Mouse (Mus musculus): ENCODE measurements around the gene Cd72. TPM values are rescaled to one million over a fixed set of nuclear protein-coding genes. Genes with fewer than 3 reads are reported as not detected.
A peak's percentile ranks its signal among the peaks of the same experiment; 100 is the strongest.

Gene Cd72
- polyA plus RNA-seq, 1 experiment from 2014 or later: 5.2 TPM

DNA sequence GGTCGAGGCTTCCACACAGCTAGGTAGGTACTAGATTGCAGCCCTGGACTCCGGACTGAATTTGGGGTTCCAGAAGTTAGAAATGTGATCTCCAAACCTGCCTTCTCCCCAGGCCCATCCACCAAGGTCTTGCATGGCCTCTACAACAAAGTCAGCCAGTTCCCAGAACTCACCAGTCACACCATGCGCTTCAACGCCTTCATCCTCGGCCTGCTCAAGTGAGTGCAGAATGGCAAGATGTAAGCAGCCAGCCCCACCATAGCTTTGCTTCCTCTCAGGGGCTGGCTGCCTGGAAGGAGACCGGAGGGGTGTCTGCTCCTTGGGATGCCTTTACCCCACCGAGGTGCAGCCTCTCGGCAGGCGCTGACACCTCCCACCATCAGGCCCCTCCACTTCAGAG lies 30.4 kb downstream of the Cd72 start:
- Histone ChIP-seq H3K36me3 (peaks cover 30% of the 10 kb centered on the region), H3K27me3 (replicated peaks) (peaks cover 17% of the 10 kb centered on the region), H3K4me3 (replicated peaks) (no peak overlapping the region), H3K27ac (no peak overlapping the region), H3K9ac (no peak overlapping the region), H3K4me2 (no peak overlapping the region), H3K4me1 (peaks cover 29% of the 10 kb centered on the region), H3K9me3 (no peaks in the 10 kb centered on the region)
- no peak for ATAC-seq (ENCODE audit: insufficient read depth, low FRiP score, low read depth)
- WGBS: 76% methylated on average over 9 of the region's 9 CpGs

DNA sequence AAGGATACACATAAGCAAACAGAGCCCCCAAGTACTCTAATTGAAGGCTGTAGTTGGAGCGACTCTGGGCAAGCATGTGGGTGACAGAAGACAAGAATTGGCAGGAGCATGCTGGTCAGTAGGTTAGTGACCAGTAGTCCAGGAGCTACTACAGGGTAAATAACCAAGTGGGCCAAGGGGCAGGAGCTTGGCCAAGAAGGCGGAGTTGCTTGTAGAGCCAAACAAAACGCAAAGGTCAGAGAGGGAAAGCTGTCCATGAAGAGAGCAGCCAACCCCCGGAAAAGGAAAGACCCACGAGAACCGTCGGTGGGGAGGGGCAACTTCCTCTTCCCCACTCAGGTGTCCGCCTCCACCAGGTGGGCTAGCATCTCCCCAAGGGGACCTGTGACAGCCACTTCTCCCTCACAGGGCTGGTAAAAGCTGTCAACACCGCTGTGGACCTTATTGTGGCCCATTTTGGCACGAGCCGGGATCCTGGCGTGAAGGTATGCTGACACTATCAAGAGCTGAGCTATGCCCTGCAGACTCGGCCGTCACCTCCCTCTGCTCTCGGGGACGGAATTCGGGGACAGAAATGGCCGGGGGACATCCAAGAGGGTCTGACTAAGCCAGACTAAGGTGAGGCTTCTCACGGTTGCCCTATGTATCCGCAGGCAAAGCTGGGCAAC lies 31.0 kb downstream of the Cd72 start:
- Histone ChIP-seq H3K27ac (no peak overlapping the region), H3K9ac (no peak overlapping the region), H3K27me3 (replicated peaks) (peaks cover 17% of the 10 kb centered on the region), H3K4me2 (no peak overlapping the region), H3K4me1 (peaks cover 23% of the 10 kb centered on the region), H3K36me3 (peaks cover 30% of the 10 kb centered on the region), H3K4me3 (replicated peaks) (no peak overlapping the region), H3K9me3 (no peaks in the 10 kb centered on the region)
- no peak for ATAC-seq (ENCODE audit: insufficient read depth, low FRiP score, low read depth)
- WGBS: 85% methylated on average over 20 of the region's 20 CpGs

DNA sequence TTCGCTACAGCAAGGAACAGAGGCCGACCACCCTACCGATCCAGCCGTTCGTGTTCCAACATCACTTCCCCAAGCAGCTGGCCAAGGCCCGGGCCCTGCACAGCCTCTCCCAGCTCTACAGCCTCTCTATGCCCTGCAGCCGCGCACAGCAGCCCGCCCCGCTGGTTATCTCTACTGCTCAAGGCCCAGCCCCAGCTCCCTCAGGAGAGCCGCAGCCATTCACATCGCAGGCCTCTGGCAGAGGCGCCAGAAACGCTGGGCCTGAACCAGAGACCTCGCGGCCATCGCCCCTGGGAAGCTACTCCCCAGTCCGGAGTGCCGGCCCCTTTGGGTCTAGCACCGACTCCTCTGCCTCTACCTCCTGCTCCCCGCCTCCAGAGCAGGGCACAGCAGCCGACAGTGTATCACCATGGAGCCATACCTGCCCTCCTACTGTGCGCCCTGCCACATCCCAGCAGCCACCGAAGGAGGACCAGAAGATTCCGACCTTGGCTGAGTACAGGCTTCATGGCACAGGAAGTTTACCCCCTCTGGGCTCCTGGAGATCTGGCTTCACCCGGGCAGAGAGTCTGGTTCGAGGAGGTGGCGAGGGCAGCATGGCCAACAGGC lies 32.7 kb downstream of the Cd72 start:
- H3K27me3 ChIP-seq (replicated peaks): peaks cover 8% of the 10 kb centered on the region
- H3K4me2 ChIP-seq: no peak overlapping the region
- H3K4me1 ChIP-seq: peaks cover 13% of the 10 kb centered on the region
- 73% methylated on average over 28 of the region's 28 CpGs for WGBS
- H3K27ac ChIP-seq: no peak overlapping the region
- H3K4me3 ChIP-seq (replicated peaks): no peak overlapping the region
- peaks cover 32% of the 10 kb centered on the region for H3K36me3 ChIP-seq
- H3K9me3 ChIP-seq: no peaks in the 10 kb centered on the region
- no peak for ATAC-seq (ENCODE audit: insufficient read depth, low FRiP score, low read depth)
- H3K9ac ChIP-seq: no peak overlapping the region

DNA sequence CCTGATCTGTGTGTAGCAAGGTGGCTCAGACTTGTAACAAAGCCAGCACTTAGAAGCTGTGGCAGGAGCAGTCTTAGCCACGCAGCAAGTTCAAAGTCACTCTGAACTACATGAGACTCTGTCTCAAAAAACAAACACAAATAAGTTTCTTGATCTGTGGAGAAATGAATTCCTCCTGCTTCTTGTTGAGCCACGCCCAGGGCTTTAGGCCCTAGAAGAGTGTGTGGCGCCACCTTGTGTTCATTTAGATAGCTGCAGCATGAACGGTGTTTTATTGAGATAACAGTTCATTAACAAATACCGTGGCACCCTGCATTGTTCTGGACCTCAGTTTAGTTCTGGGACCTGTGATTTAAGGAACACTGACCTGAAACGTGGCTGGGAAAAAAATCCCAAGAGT lies 34.1 kb downstream of the Cd72 start:
- no peak for ATAC-seq (ENCODE audit: insufficient read depth, low FRiP score, low read depth)
- Histone ChIP-seq H3K27ac (0 out of 2 replicates have a peak overlapping the region, but pooled peaks have one; percentile 21), H3K4me2 (no peak overlapping the region), H3K4me3 (replicated peaks) (no peak overlapping the region), H3K36me3 (peaks cover 45% of the 10 kb centered on the region), H3K9ac (no peak overlapping the region), H3K4me1 (peaks cover 8% of the 10 kb centered on the region; the same call in 1 of the 2 replicates), H3K9me3 (no peaks in the 10 kb centered on the region), H3K27me3 (replicated peaks) (no peaks in the 10 kb centered on the region)
- WGBS: 4% methylated on average over 6 of the region's 6 CpGs

DNA sequence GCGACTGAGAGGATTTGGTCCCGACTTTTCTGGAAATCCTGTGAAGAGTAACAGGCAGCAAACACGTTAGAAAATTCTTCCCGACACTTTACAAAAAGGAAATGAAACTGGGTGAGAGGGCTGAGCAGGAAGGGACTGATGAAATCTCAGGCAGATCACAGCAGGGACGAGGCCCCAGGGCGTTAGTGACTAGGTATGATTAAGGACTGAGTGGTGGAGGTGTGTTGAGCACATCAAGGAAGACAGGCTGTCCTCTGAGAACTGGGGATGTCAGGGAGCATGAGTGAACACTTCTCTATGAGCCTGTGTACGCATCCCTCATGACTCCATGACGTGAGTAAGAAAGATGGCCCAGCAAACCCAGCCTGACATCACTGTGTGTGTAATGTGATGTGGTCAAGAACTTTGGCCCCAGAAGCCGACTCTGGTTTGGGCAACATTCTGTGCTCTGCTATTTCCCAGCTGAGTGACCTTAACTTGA lies 34.6 kb downstream of the Cd72 start:
- Histone ChIP-seq H3K27ac (peak overlapping the region; percentile 21; the same call in 1 of the 2 replicates), H3K9ac (no peak overlapping the region), H3K9me3 (no peaks in the 10 kb centered on the region), H3K4me2 (no peak overlapping the region), H3K4me1 (0 out of 2 replicates have a peak, but pooled peaks cover 6% of the 10 kb centered on the region), H3K27me3 (replicated peaks) (no peaks in the 10 kb centered on the region), H3K36me3 (peaks cover 44% of the 10 kb centered on the region), H3K4me3 (replicated peaks) (no peak overlapping the region)
- 62% methylated on average over 9 of the region's 9 CpGs for WGBS
- ATAC-seq (ENCODE audit: insufficient read depth, low FRiP score, low read depth): no peak

DNA sequence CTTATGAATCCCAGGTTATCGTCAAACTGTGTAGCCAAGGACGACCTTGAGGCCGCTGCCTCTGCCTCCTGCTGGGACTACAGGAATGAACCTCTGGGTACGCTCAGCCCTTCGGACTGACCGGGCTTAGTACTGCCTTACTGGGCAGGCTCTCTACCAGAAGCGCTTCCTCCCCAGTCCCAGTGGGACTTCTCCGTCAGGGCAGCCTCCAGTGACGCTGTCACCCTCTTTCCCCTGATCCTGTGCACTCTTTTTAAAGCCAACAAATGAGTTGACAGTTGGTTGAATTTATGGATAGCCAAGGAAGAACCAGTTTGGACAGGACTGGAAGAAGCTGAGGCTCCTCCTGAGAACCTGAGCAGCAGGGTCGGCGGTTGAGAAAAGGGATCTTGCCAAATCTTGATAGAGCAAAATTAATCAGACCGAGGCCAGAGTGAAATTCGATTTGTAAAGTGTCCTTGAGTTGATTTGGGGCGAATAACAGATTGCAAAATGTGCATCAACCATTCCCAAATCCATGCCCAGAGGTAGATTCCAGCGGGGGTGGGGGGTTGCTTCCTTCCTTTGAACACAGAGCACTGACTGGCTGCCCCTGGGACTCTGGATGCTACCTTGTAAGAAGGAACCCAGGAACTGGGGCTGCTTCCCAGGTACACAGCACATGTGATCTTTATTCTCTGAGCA lies 35.3 kb downstream of the Cd72 start:
- peaks cover 39% of the 10 kb centered on the region for H3K36me3 ChIP-seq
- H3K4me1 ChIP-seq: 0 out of 2 replicates have a peak, but pooled peaks cover 6% of the 10 kb centered on the region
- H3K4me2 ChIP-seq: no peak overlapping the region
- H3K27me3 ChIP-seq (replicated peaks): no peaks in the 10 kb centered on the region
- H3K4me3 ChIP-seq (replicated peaks): no peak overlapping the region
- no peaks in the 10 kb centered on the region for H3K9me3 ChIP-seq
- H3K9ac ChIP-seq: no peak overlapping the region
- 62% methylated on average over 15 of the region's 15 CpGs for WGBS
- ATAC-seq (ENCODE audit: insufficient read depth, low FRiP score, low read depth): no peak
- H3K27ac ChIP-seq: peak overlapping the region; percentile 21; the same call in 1 of the 2 replicates

DNA sequence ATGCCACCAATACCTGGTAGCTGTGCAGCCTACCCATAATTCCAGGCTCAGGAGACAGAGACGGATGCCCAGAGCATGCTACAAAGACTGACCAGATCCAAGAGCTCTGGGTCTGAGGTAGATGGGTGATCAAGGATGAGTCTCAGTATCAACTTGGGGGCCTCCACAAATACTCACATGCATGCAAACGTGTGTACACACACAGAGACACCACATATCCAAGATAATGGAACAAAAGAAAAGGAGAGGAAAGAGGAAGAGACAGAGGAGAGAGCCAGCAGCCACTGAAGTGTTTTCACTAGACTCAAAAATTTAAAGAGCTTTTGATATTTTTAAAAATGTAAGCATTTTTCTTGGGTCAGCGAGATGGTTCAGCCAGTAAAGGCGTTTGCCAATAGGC lies 36.0 kb downstream of the Cd72 start:
- ATAC-seq (ENCODE audit: insufficient read depth, low FRiP score, low read depth): no peak
- Histone ChIP-seq H3K4me1 (0 out of 2 replicates have a peak, but pooled peaks cover 6% of the 10 kb centered on the region), H3K4me2 (no peak overlapping the region), H3K27me3 (replicated peaks) (no peaks in the 10 kb centered on the region), H3K4me3 (replicated peaks) (no peak overlapping the region), H3K9ac (no peak overlapping the region), H3K9me3 (no peaks in the 10 kb centered on the region), H3K36me3 (peaks cover 33% of the 10 kb centered on the region), H3K27ac (no peak overlapping the region)
- 78% methylated on average over 4 of the region's 4 CpGs for WGBS

DNA sequence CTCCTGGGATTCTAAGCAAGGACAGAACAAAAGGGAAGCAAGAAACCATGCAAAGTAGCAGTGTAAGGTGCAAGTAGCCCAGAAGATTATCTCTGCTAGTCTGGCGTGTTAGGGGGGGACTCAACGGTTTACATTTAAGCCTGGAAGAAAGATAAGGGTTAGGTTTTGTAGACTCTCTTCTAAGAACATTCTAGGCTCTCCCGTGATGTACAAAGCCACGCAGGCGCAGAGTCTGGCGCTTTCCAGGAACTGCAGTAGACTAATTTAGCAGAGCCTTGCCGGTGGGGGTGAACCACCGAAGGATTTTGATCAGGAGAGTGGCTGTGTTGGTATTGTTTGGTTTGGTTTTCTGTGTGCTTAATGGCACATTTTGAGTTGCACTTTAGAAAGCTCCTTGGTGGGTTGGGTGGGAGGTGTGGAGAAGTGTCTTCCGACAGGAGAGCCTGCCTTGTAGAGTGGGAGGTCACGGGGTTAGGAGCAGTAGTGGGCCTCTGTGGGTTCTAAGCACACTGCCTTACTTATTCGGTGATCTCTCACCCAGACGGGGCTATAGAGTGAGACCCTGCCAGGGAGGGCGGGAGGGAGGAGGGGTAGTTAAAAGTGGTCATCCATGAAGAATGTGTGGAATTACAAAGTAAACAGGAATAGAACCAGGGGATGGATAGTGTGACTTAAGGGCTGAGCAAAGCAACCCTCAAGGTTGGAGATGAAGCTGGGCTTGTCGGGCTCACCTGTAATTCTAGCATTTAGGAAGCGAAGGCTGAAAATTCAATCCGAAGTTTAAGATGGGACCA lies 37.0 kb downstream of the Cd72 start:
- ATAC-seq (ENCODE audit: insufficient read depth, low FRiP score, low read depth): no peak
- Histone ChIP-seq H3K4me1 (0 out of 2 replicates have a peak, but pooled peaks cover 6% of the 10 kb centered on the region), H3K4me3 (replicated peaks) (no peak overlapping the region), H3K27ac (no peak overlapping the region), H3K9me3 (no peaks in the 10 kb centered on the region), H3K36me3 (peaks cover 29% of the 10 kb centered on the region), H3K27me3 (replicated peaks) (no peaks in the 10 kb centered on the region), H3K9ac (no peak overlapping the region), H3K4me2 (no peak overlapping the region)
- 61% methylated on average over 16 of the region's 16 CpGs for WGBS

DNA sequence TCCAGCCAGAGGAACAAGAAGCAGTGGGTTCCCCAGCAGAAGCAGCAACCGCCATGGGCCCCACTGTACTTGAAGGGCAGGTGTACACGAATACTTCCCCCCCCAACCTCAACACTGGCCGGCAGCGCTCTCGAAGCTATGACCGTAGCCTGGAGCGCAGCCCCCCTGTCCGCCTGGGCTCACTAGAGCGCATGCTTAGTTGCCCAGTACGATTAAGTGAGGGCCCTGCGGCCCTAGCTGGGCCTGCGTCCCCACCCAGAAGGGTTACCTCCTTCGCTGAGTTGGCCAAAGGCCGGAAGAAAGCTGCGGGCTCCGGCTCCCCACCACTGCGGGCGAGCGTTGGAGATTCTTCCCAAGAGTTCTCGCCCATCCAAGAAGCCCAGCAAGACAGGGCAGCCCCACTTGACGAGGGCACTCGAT lies 38.3 kb downstream of the Cd72 start:
- H3K27ac ChIP-seq: no peak overlapping the region
- H3K4me1 ChIP-seq: 0 out of 2 replicates have a peak, but pooled peaks cover 6% of the 10 kb centered on the region
- WGBS: 94% methylated on average over 22 of the region's 22 CpGs
- no peak overlapping the region for H3K4me3 ChIP-seq (replicated peaks)
- peaks cover 22% of the 10 kb centered on the region for H3K36me3 ChIP-seq
- H3K9me3 ChIP-seq: no peaks in the 10 kb centered on the region
- no peak for ATAC-seq (ENCODE audit: insufficient read depth, low FRiP score, low read depth)
- no peak overlapping the region for H3K4me2 ChIP-seq
- H3K9ac ChIP-seq: no peak overlapping the region
- no peaks in the 10 kb centered on the region for H3K27me3 ChIP-seq (replicated peaks)

DNA sequence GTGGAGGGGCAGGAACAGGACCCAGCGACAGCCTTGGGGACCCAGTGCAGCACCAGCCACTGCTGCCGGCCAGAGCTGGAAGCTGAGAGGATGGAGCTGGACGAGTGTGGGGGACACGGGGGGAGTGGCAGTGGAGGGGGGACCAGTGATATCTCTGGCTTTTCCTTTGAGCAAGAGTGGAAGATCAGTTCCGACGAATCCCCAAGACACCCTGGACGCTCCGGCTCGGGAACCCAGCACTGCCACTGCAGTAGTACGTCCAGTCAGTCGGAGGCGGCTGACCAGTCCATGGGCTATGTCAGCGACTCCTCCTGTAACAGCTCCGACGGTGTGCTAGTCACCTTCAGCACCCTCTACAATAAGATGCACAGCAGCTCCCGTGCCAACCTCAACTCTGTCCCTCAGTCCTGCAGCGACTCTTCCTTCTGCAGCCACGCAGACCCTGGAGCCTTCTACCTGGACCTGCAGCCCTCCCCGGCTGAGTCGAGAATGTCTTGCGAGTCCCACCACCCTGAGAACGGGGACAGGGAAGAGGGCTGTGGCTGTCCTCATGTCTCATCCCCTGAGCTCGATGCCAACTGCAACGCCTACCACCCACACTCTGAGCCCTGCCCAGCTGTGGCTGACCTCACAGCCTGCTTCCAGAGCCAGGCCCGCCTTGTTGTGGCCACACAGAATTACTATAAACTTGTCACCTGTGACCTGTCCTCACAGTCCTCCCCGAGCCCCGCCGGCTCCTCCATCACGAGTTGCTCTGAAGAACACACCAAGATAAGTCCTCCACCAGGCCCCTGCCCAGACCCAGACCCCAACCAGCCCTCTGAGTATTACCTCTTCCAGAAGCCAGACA lies 39.0 kb downstream of the Cd72 start:
- Histone ChIP-seq H3K4me1 (0 out of 2 replicates have a peak, but pooled peaks cover 6% of the 10 kb centered on the region), H3K4me2 (no peak overlapping the region), H3K36me3 (peaks cover 22% of the 10 kb centered on the region), H3K4me3 (replicated peaks) (no peak overlapping the region), H3K9me3 (no peaks in the 10 kb centered on the region), H3K9ac (no peak overlapping the region), H3K27ac (no peak overlapping the region), H3K27me3 (replicated peaks) (no peaks in the 10 kb centered on the region)
- no peak for ATAC-seq (ENCODE audit: insufficient read depth, low FRiP score, low read depth)
- WGBS: 89% methylated on average over 29 of the region's 29 CpGs

DNA sequence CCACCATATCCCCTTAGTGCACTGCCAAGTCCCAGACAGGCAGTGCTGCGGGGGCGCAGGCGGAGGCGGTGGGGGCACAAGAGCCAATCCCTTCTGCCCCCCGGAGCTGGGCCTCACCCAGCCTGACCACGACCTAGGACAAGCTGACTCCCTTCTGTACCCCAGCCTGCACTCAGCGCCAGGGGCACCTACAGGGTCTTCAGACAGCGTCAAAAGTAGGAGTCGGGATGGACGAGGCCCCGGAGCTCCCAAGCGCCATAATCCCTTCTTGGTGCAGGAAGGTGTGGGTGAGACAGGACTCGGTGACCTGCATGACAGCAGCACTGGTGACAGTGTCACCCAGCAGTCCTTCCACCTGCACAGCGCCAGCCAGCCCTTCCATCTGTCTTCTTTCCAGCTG lies 39.7 kb downstream of the Cd72 start:
- H3K36me3 ChIP-seq: peaks cover 22% of the 10 kb centered on the region
- no peaks in the 10 kb centered on the region for H3K9me3 ChIP-seq
- no peaks in the 10 kb centered on the region for H3K27me3 ChIP-seq (replicated peaks)
- 0 out of 2 replicates have a peak, but pooled peaks cover 1% of the 10 kb centered on the region for H3K4me1 ChIP-seq
- H3K27ac ChIP-seq: no peak overlapping the region
- WGBS: 85% methylated on average over 14 of the region's 14 CpGs
- no peak overlapping the region for H3K9ac ChIP-seq
- H3K4me3 ChIP-seq (replicated peaks): no peak overlapping the region
- ATAC-seq (ENCODE audit: insufficient read depth, low FRiP score, low read depth): no peak
- H3K4me2 ChIP-seq: no peak overlapping the region
